23 mouse cellular contexts compared by ENCODE assay signal in genomic region chr6:56029986-56030385, GRCm38 (mm10). TPM values are rescaled to one million over a fixed set of nuclear protein-coding genes. Genes with fewer than 3 reads are reported as not detected.
DNase-seq lines count a peak whose midpoint lies in the region; ATAC-seq lines count a peak whose summit lies in the region.
"Had no signal": no experiment of that assay in that cellular context is flagged by ENCODE, and none has a peak within 500 bp of the region (broad histone marks: within the 10 kb centered on the region; RNA-seq: fewer than 3 reads in every experiment).

No protein-coding gene starts in this region.

- no peak overlapping the region for H3K9ac ChIP-seq in forebrain, embryonic 14.5 days (ENCODE audit: low read length)
- no peak overlapping the region for H3K9ac ChIP-seq in forebrain, embryonic 13.5 days
- H3K9ac ChIP-seq in midbrain, embryonic 15.5 days: no peak overlapping the region
- no peak overlapping the region for H3K9ac ChIP-seq in midbrain, embryonic 11.5 days (ENCODE audit: low read length)
- H3K9ac ChIP-seq: embryonic facial prominence, embryonic 12.5 days; forebrain, embryonic 15.5 days; forebrain, postnatal 0 days had no signal

- H3K27ac ChIP-seq in forebrain, embryonic 14.5 days (ENCODE audit: low read depth, low read length): no peak overlapping the region
- no peak overlapping the region for H3K27ac ChIP-seq in forebrain, embryonic 13.5 days
- H3K27ac ChIP-seq in midbrain, embryonic 15.5 days: no peak overlapping the region
- no peak overlapping the region for H3K27ac ChIP-seq in midbrain, embryonic 11.5 days (ENCODE audit: low read depth, low read length)
- H3K27ac ChIP-seq: embryonic facial prominence, embryonic 10.5 days; embryonic facial prominence, embryonic 12.5 days; forebrain, embryonic 15.5 days had no signal

- no peak overlapping the region for H3K4me3 ChIP-seq in forebrain, embryonic 14.5 days (ENCODE audit: low read depth, low read length)
- H3K4me3 ChIP-seq in forebrain, embryonic 13.5 days: no peak overlapping the region
- no peak overlapping the region for H3K4me3 ChIP-seq in midbrain, embryonic 15.5 days
- no peak overlapping the region for H3K4me3 ChIP-seq in midbrain, embryonic 11.5 days (ENCODE audit: low read depth, low read length)
- H3K4me3 ChIP-seq: embryonic facial prominence, embryonic 10.5 days; embryonic facial prominence, embryonic 12.5 days; forebrain, embryonic 15.5 days had no signal

- no peaks in the 10 kb centered on the region for H3K9me3 ChIP-seq in forebrain, embryonic 14.5 days (replicated peaks; ENCODE audit: control insufficient read depth, low read length)
- no peaks in the 10 kb centered on the region for H3K9me3 ChIP-seq in forebrain, embryonic 13.5 days (replicated peaks)
- H3K9me3 ChIP-seq in midbrain, embryonic 15.5 days: no peaks in the 10 kb centered on the region
- H3K9me3 ChIP-seq in midbrain, embryonic 11.5 days (ENCODE audit: control insufficient read depth, low read length): no peaks in the 10 kb centered on the region
- H3K9me3 ChIP-seq: embryonic facial prominence, embryonic 10.5 days; embryonic facial prominence, embryonic 12.5 days; forebrain, embryonic 15.5 days; G1E had no signal

- 9% methylated on average over 5 of the region's 5 CpGs for WGBS in forebrain, embryonic 14.5 days
- 22% methylated on average over 5 of the region's 5 CpGs for WGBS in forebrain, embryonic 13.5 days
- 32% methylated on average over 5 of the region's 5 CpGs for WGBS in midbrain, embryonic 15.5 days
- WGBS in midbrain, embryonic 11.5 days: 49% methylated on average over 5 of the region's 5 CpGs

- H3K27me3 ChIP-seq in forebrain, embryonic 14.5 days (replicated peaks; ENCODE audit: control insufficient read depth, insufficient read depth, low read length): no peaks in the 10 kb centered on the region
- no peaks in the 10 kb centered on the region for H3K27me3 ChIP-seq in forebrain, embryonic 13.5 days
- H3K27me3 ChIP-seq in midbrain, embryonic 15.5 days (replicated peaks): no peaks in the 10 kb centered on the region
- no peaks in the 10 kb centered on the region for H3K27me3 ChIP-seq in midbrain, embryonic 11.5 days (ENCODE audit: control insufficient read depth, insufficient read depth, low read length)
- H3K27me3 ChIP-seq: CH12.LX; embryonic facial prominence, embryonic 12.5 days; forebrain, embryonic 15.5 days had no signal

- peak; percentile 24 for DNase-seq in forebrain, embryonic 14.5 days (ENCODE audit: low spot score)
- no peak for DNase-seq in midbrain, embryonic 11.5 days (ENCODE audit: low spot score, missing footprints)
- peak; percentile 58 for DNase-seq in retina, embryonic 14.5 days (ENCODE audit: low spot score)
- no peak for DNase-seq in left cerebral cortex, adult 11 months (ENCODE audit: low spot score)
- DNase-seq in natural killer cell, adult 2 months (ENCODE audit: low spot score in 2 of 2): no peak
- DNase-seq: adrenal gland, adult 2 months; adrenal gland, postnatal 10 days; adrenal gland, postnatal 25 days; B cell, adult 2 months; cerebellum, adult 11-12 months; cerebellum, adult 2 months; cerebellum, adult 9-10 months; cerebellum, postnatal 10 days; cerebellum, postnatal 25 days; forebrain, postnatal 0 days had no signal

- peaks cover 4% of the 10 kb centered on the region; the same call in 1 of the 2 replicates for H3K4me1 ChIP-seq in forebrain, embryonic 14.5 days (ENCODE audit: control insufficient read depth, insufficient read depth, low read length)
- H3K4me1 ChIP-seq in forebrain, embryonic 13.5 days: peaks cover 20% of the 10 kb centered on the region; the same call in 1 of the 2 replicates
- H3K4me1 ChIP-seq in midbrain, embryonic 15.5 days: no peaks in the 10 kb centered on the region
- H3K4me1 ChIP-seq in midbrain, embryonic 11.5 days (ENCODE audit: control insufficient read depth, insufficient read depth, low read length): no peaks in the 10 kb centered on the region
- H3K4me1 ChIP-seq: embryonic facial prominence, embryonic 12.5 days had no signal

- H3K36me3 ChIP-seq in forebrain, embryonic 14.5 days (ENCODE audit: control insufficient read depth, insufficient read depth, low read length): no peaks in the 10 kb centered on the region
- H3K36me3 ChIP-seq in forebrain, embryonic 13.5 days (ENCODE audit: poor library complexity, severe bottlenecking): no peaks in the 10 kb centered on the region
- H3K36me3 ChIP-seq in midbrain, embryonic 15.5 days (replicated peaks): no peaks in the 10 kb centered on the region
- no peaks in the 10 kb centered on the region for H3K36me3 ChIP-seq in midbrain, embryonic 11.5 days (ENCODE audit: control insufficient read depth, insufficient read depth, low read length)
- H3K36me3 ChIP-seq: embryonic facial prominence, embryonic 10.5 days; embryonic facial prominence, embryonic 12.5 days; forebrain, embryonic 15.5 days; G1E had no signal

- ATAC-seq in forebrain, embryonic 14.5 days: peak; percentile 35; the same call in 1 of the 2 replicates
- ATAC-seq in forebrain, embryonic 13.5 days: no peak
- peak; percentile 48; the same call in 1 of the 2 replicates for ATAC-seq in midbrain, embryonic 15.5 days (replicated peaks)
- no peak for ATAC-seq in midbrain, embryonic 11.5 days (ENCODE audit: low FRiP score)
- ATAC-seq: CD4-positive, CD25-positive, alpha-beta regulatory T cell, adult 4 months; forebrain, embryonic 15.5 days; forebrain, postnatal 0 days had no signal

- no peak overlapping the region for H3K4me2 ChIP-seq in forebrain, embryonic 14.5 days (ENCODE audit: low read length)
- no peak overlapping the region for H3K4me2 ChIP-seq in forebrain, embryonic 13.5 days
- H3K4me2 ChIP-seq in midbrain, embryonic 15.5 days: no peak overlapping the region
- H3K4me2 ChIP-seq in midbrain, embryonic 11.5 days: no peak overlapping the region
- H3K4me2 ChIP-seq: embryonic facial prominence, embryonic 12.5 days; forebrain, embryonic 15.5 days had no signal

RNA-seq across cellular contexts. Expression of gene Ppp1r17, which starts 12.7 kb away (rescaled TPM):
- 3.1 and 3.5 TPM in 2 replicates for polyA plus RNA-seq in forebrain, embryonic 14.5 days (2014; fragmentation: Nextera tagmentation; extraction: Ambion mirVana)
- polyA plus RNA-seq in forebrain, embryonic 13.5 days (2015; fragmentation: Nextera tagmentation; extraction: Ambion mirVana): 4.1 and 5.1 TPM in 2 replicates
- polyA plus RNA-seq in midbrain, embryonic 15.5 days (2015; fragmentation: Nextera tagmentation; extraction: Ambion mirVana): 5.1 and 6.0 TPM in 2 replicates
- 19.2 and 20.1 TPM in 2 replicates for polyA plus RNA-seq in midbrain, embryonic 11.5 days (2014; fragmentation: Nextera tagmentation; extraction: Ambion mirVana)
- polyA plus RNA-seq: CD4-positive, CD25-positive, alpha-beta regulatory T cell, adult 4 months; G1E had no signal

Comparison
In these comparisons a context has a peak if more than half of its experiments do, and no peak if none do; other contexts are left out.
1. ATAC-seq: peak in forebrain, embryonic 14.5 days (single experiment) and midbrain, embryonic 15.5 days (single experiment); none in forebrain, embryonic 13.5 days (single experiment) and midbrain, embryonic 11.5 days (single experiment).
2. DNase-seq: peak in forebrain, embryonic 14.5 days (single experiment) and retina, embryonic 14.5 days (single experiment); none in midbrain, embryonic 11.5 days (single experiment), left cerebral cortex, adult 11 months (single experiment) and natural killer cell, adult 2 months (0 of 2).